Mouse (Mus musculus): ENCODE measurements around the gene Fcgr4. TPM values are rescaled to one million over a fixed set of nuclear protein-coding genes. Genes with fewer than 3 reads are reported as not detected.
A peak's percentile ranks its signal among the peaks of the same experiment; 100 is the strongest.
"Not testable (repeated sequence)": the region's sequence is repeated elsewhere in the genome, so short reads cannot be mapped to it uniquely, and the experiment has no call there.

The Fcgr4 gene
- polyA plus RNA-seq, 1 experiment from 2014 or later, result 1.5 TPM

DNA sequence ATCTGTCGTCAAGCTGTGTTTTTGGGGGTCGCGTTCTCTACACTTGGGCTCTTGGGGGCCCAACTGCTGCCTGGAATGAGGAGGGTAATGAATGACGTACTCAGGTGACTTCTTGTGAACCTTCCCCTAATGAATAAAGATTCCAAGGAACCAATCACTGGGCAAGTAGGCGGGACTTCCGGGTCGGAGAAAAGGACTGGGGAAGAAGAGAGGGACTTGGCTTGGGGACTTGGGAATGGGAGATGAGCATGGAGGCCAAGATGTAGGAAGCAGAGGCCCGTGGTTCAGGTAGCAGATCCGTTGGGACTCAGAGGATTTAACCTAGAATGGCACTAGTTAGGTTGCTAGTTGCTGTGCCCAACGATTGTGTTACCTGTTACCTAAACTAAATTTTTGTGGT, 30.5 kb downstream of the Fcgr4 start:
- ATAC-seq (ENCODE audit: low FRiP score, low TSS enrichment) (no peak), DNase-seq (peak; percentile 14)
- 0 out of 2 replicates have a peak overlapping the region, but pooled peaks have one; percentile 5 for H3K4me2 ChIP-seq (ENCODE audit: low read length)
- no peaks in the 10 kb centered on the region for H3K4me1 ChIP-seq (ENCODE audit: control insufficient read depth, insufficient read depth, low read length)
- no peak overlapping the region for H3K27ac ChIP-seq (replicated peaks; ENCODE audit: low read depth, low read length)
- no peaks in the 10 kb centered on the region for H3K27me3 ChIP-seq (ENCODE audit: control insufficient read depth, insufficient read depth, low read length)
- H3K4me3 ChIP-seq (replicated peaks; ENCODE audit: low read depth, low read length), result no peak overlapping the region
- H3K9ac ChIP-seq (replicated peaks; ENCODE audit: low read length), result no peak overlapping the region
- no peaks in the 10 kb centered on the region for H3K9me3 ChIP-seq (ENCODE audit: control insufficient read depth, low read length)
- 48% methylated on average over 10 of the region's 10 CpGs for WGBS
- no peaks in the 10 kb centered on the region for H3K36me3 ChIP-seq (ENCODE audit: control insufficient read depth, insufficient read depth, low read length)

DNA sequence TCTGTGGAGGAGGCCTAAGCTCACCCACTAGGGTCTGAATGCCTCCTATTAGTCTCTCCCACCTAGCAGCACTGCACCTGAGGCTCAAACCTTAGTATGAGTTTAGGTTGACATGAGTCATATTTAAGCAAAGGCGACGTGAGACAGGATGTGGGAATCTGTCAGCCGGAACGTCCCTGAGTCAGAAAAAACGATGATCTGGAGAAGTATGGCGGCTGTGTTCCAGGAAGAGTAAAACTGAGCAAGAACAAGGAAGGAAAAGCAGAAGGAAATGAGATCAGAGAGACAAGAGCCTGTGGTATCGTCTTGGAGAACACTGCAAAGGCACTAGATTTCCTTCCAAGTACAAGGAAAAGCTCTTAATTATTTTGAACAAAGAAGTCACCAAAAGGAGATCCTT, 32.1 kb downstream of the Fcgr4 start:
- 87% methylated on average over 7 of the region's 7 CpGs for WGBS
- H3K4me3 ChIP-seq (replicated peaks; ENCODE audit: low read depth, low read length), result no peak overlapping the region
- no peaks in the 10 kb centered on the region for H3K27me3 ChIP-seq (ENCODE audit: control insufficient read depth, insufficient read depth, low read length)
- H3K4me2 ChIP-seq (ENCODE audit: low read length), result no peak overlapping the region
- no peak overlapping the region for H3K27ac ChIP-seq (replicated peaks; ENCODE audit: low read depth, low read length)
- H3K9me3 ChIP-seq (ENCODE audit: control insufficient read depth, low read length), result no peaks in the 10 kb centered on the region
- ATAC-seq (ENCODE audit: low FRiP score, low TSS enrichment) (no peak), DNase-seq (no peak)
- no peaks in the 10 kb centered on the region for H3K4me1 ChIP-seq (ENCODE audit: control insufficient read depth, insufficient read depth, low read length)
- no peak overlapping the region for H3K9ac ChIP-seq (replicated peaks; ENCODE audit: low read length)
- no peaks in the 10 kb centered on the region for H3K36me3 ChIP-seq (ENCODE audit: control insufficient read depth, insufficient read depth, low read length)

DNA sequence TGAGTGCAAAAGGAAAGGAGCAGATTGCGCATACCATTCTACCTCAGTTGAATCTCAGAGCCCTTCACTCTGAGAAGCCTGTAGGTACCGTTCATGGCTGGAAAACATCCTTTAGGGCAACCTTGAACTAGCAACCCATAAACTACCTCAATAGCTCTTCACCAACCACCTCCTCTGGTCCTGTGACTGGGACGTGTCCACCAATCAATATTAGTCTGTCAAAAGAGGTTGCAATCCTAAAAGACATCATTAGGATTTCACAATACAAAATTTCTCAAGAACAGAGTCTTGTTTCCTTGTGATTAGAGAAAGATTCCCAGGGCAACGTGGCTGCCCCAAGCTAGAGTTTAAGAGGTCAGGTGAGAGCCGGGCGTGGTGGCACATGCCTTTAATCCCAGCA, 34.6 kb downstream of the Fcgr4 start:
- no peak overlapping the region for H3K9ac ChIP-seq (replicated peaks; ENCODE audit: low read length)
- WGBS, result 84% methylated on average over 6 of the region's 6 CpGs
- no peak overlapping the region for H3K4me3 ChIP-seq (replicated peaks; ENCODE audit: low read depth, low read length)
- no peaks in the 10 kb centered on the region for H3K36me3 ChIP-seq (ENCODE audit: control insufficient read depth, insufficient read depth, low read length)
- ATAC-seq (ENCODE audit: low FRiP score, low TSS enrichment), result no peak
- H3K27me3 ChIP-seq (ENCODE audit: control insufficient read depth, insufficient read depth, low read length), result no peaks in the 10 kb centered on the region
- H3K9me3 ChIP-seq (ENCODE audit: control insufficient read depth, low read length), result no peaks in the 10 kb centered on the region
- no peak for DNase-seq
- no peak overlapping the region for H3K4me2 ChIP-seq (ENCODE audit: low read length)
- no peak overlapping the region for H3K27ac ChIP-seq (replicated peaks; ENCODE audit: low read depth, low read length)
- H3K4me1 ChIP-seq (ENCODE audit: control insufficient read depth, insufficient read depth, low read length), result no peaks in the 10 kb centered on the region

- no peaks in the 10 kb centered on the region for H3K4me1 ChIP-seq (ENCODE audit: control insufficient read depth, insufficient read depth, low read length)
- ATAC-seq (ENCODE audit: low FRiP score, low TSS enrichment), result no peak
- WGBS, result 95% methylated on average over 5 of the region's 5 CpGs
- H3K9me3 ChIP-seq (ENCODE audit: control insufficient read depth, low read length), result no peaks in the 10 kb centered on the region
- H3K27ac ChIP-seq (replicated peaks; ENCODE audit: low read depth, low read length), result no peak overlapping the region
- H3K36me3 ChIP-seq (ENCODE audit: control insufficient read depth, insufficient read depth, low read length), result no peaks in the 10 kb centered on the region
- H3K4me3 ChIP-seq (replicated peaks; ENCODE audit: low read depth, low read length), result no peak overlapping the region
- no peak overlapping the region for H3K4me2 ChIP-seq (ENCODE audit: low read length)
- H3K9ac ChIP-seq (replicated peaks; ENCODE audit: low read length), result no peak overlapping the region
- no peak for DNase-seq
- no peaks in the 10 kb centered on the region for H3K27me3 ChIP-seq (ENCODE audit: control insufficient read depth, insufficient read depth, low read length)
Observed at GRCm38 (mm10) chr1:171057253-171057652, 38.5 kb downstream of the Fcgr4 start.

- Histone ChIP-seq H3K4me3 (replicated peaks; ENCODE audit: low read depth, low read length) (no peak overlapping the region), H3K9me3 (ENCODE audit: control insufficient read depth, low read length) (no peaks in the 10 kb centered on the region), H3K4me2 (ENCODE audit: low read length) (no peak overlapping the region), H3K27ac (replicated peaks; ENCODE audit: low read depth, low read length) (no peak overlapping the region), H3K9ac (replicated peaks; ENCODE audit: low read length) (no peak overlapping the region), H3K27me3 (ENCODE audit: control insufficient read depth, insufficient read depth, low read length) (peaks cover 12% of the 10 kb centered on the region), H3K4me1 (ENCODE audit: control insufficient read depth, insufficient read depth, low read length) (no peaks in the 10 kb centered on the region), H3K36me3 (ENCODE audit: control insufficient read depth, insufficient read depth, low read length) (no peaks in the 10 kb centered on the region)
- 82% methylated on average over 2 of the region's 2 CpGs for WGBS
- no peak for DNase-seq
- ATAC-seq (ENCODE audit: low FRiP score, low TSS enrichment), result no peak
Observed at GRCm38 (mm10) chr1:171059203-171059602, 40.5 kb downstream of the Fcgr4 start.

DNA sequence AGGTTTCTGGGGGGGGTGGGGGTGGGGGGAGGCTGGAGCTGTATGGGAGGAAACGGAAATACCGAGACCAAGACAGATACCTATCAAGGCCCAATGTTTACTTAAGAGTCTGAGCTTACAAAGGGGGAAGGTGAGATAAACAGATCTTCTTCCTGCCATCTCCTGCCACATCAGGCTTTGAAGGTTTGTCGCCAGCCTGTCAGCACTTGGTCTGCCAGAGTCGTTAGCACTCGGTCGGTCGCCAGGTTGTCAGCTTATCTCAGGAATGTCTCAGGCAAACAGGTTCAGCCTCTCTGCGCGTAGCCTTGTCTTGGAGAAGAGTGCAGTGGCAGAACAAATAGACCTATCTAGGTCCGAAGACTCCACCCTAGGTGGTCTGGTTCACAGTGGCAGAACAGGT, 41.7 kb downstream of the Fcgr4 start:
- no peaks in the 10 kb centered on the region for H3K36me3 ChIP-seq (ENCODE audit: control insufficient read depth, insufficient read depth, low read length)
- 71% methylated on average over 10 of the region's 10 CpGs for WGBS
- no peak for ATAC-seq (ENCODE audit: low FRiP score, low TSS enrichment)

GRCm38 (mm10) chr1:171061566-171061965, 42.8 kb downstream of the Fcgr4 start:
- Histone ChIP-seq H3K36me3 (ENCODE audit: control insufficient read depth, insufficient read depth, low read length) (no peaks in the 10 kb centered on the region), H3K4me1 (ENCODE audit: control insufficient read depth, insufficient read depth, low read length) (peaks cover 4% of the 10 kb centered on the region; the same call in 1 of the 2 replicates), H3K4me2 (ENCODE audit: low read length) (no peak overlapping the region), H3K27ac (replicated peaks; ENCODE audit: low read depth, low read length) (no peak overlapping the region), H3K9ac (replicated peaks; ENCODE audit: low read length) (no peak overlapping the region), H3K9me3 (ENCODE audit: control insufficient read depth, low read length) (no peaks in the 10 kb centered on the region), H3K4me3 (replicated peaks; ENCODE audit: low read depth, low read length) (no peak overlapping the region), H3K27me3 (ENCODE audit: control insufficient read depth, insufficient read depth, low read length) (peaks cover 19% of the 10 kb centered on the region)
- WGBS, result 91% methylated on average over 3 of the region's 3 CpGs
- no peak for DNase-seq
- ATAC-seq (ENCODE audit: low FRiP score, low TSS enrichment), result no peak

More for the DNA sequence above, 41.7 kb downstream of the Fcgr4 start:
- Histone ChIP-seq H3K4me1 (ENCODE audit: control insufficient read depth, insufficient read depth, low read length) (peaks cover 4% of the 10 kb centered on the region; the same call in 1 of the 2 replicates), H3K4me3 (replicated peaks; ENCODE audit: low read depth, low read length) (no peak overlapping the region), H3K9me3 (ENCODE audit: control insufficient read depth, low read length) (no peaks in the 10 kb centered on the region), H3K27ac (replicated peaks; ENCODE audit: low read depth, low read length) (no peak overlapping the region), H3K9ac (replicated peaks; ENCODE audit: low read length) (no peak overlapping the region), H3K4me2 (ENCODE audit: low read length) (no peak overlapping the region), H3K27me3 (ENCODE audit: control insufficient read depth, insufficient read depth, low read length) (peaks cover 16% of the 10 kb centered on the region)
- no peak for DNase-seq

- Histone ChIP-seq H3K4me3 (replicated peaks; ENCODE audit: low read depth, low read length) (peak overlapping the region; percentile 34), H3K4me2 (ENCODE audit: low read length) (peak overlapping the region; percentile 49), H3K27me3 (ENCODE audit: control insufficient read depth, insufficient read depth, low read length) (peaks cover 23% of the 10 kb centered on the region)
- DNase-seq, result peak; percentile 42
- not testable (repeated sequence) for H3K36me3 ChIP-seq (ENCODE audit: control insufficient read depth, insufficient read depth, low read length); H3K9me3 ChIP-seq (ENCODE audit: control insufficient read depth, low read length); H3K4me1 ChIP-seq (ENCODE audit: control insufficient read depth, insufficient read depth, low read length); H3K27ac ChIP-seq (replicated peaks; ENCODE audit: low read depth, low read length); H3K9ac ChIP-seq (replicated peaks; ENCODE audit: low read length)
- peak; percentile 73 for ATAC-seq (ENCODE audit: low FRiP score, low TSS enrichment)
- 8% methylated on average over 37 of the region's 61 CpGs for WGBS
Observed at GRCm38 (mm10) chr1:171063569-171064490, 45.1 kb downstream of the Fcgr4 start.
